Mouse (Mus musculus) inflammation-experienced regulatory T-cells, adult 16 weeks (primary cell): ENCODE measurements around the gene Cnp. TPM values are rescaled to one million over a fixed set of nuclear protein-coding genes. Genes with fewer than 3 reads are reported as not detected.

Experiments used
- polyA plus RNA-seq: library from polyadenylated mRNA; unstranded; fragments of 100-300 nt; shearing (Covaris generic); gene quantifications from one replicate; pipeline ENCODE4 v1.2.1, GENCODE M21; 2017

Cnp gene
- polyA plus RNA-seq: 453 TPM

GRCm38 (mm10) chr11:100574708-100575483, at the start of gene Cnp:
Cnp (plus strand) TSS chr11:100574904.

DNA sequence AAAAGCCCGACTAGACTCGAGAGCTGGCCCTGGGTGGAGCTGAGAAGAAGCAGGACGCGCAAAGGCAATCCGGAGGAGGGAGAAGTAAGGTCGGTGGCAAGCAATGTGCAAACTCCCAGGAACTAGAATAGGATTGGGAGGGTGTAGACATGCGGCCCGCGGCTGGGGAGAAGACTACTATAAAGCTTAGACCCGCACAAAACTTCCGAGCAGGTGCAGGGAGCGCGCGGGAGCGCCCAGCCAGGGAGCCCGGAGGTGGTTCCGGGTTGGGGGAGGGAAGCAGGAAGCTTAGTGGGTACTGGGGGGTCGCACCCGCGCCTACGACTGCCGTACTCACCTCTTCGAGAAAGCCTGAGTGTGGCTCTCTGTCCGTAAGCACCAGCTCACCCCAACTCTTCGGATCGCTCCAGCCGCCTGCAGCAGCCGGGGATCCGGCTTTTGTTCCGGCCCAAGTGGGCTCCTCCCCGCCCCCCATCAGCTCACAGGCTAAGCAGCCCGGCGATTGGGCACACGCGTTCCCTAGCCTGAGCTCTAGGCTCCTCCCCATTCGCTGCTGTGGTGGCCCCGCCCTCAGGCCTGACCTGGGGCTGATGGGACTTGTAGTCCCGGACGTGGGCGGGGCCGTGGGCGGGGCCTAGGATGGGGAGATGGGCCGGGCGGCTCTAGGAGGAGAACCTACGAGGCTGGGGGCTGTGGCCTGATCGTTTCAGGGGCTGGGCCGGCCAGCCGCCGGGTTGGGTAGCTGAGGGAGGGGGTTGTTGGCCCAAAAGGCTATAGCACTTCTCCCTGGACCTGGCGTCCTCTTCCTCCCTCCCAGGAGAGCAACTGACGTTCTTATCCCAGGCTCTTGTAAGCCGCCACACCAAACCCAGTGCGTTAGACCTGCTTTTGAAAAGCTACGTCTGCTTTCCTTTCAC, 47.0 kb upstream of the Cnp start, which contains the start of gene Acly:
Gene Acly (minus strand): TSS at position 543 of the 917 bp plus-strand sequence.

DNA sequence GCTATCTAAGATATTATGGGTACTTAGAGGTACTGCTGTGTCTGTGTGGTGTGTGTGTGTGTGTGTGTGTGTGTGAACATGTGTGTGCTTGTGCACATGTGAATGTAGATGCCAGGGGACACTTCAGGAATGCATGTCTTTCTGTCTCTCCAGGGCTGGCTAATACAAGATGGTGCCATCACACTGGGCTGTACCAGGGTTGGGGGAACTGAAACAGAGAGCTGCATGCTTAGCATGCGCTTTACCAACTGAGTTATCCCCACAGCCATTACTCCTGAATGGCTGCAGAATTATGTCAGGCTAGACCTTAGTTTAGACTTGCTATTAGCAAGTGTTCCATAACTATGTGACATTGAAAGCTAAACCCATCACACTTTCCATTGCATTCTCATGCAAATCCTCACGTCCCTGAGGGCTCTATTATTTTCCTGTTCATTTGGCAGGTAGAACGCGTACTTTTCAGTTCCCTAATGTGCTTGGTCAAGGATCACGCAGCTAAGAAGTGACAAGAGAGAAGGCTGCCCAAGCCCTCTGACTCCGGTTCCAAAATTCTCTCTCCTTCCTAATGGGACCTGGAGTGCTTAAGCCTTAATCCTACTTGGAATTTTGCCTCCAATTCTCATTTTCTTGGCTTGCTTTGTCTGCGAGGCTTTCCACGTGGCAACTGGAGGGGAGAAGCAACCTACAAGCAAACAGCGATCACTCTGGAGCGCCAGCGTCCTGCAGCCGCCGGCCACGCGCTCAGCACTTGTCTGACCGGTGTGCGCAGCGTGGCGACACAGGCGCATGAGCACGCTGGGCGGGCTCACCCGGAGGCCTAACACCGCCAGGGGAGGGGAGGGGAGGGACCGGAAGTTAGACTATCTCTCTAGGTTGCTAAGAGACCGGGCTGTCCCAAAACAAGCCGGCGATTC, 29.6 kb upstream of the Cnp start, which contains the start of gene Ttc25:
Gene Ttc25 (plus strand): TSS at position 776 of the 914 bp plus-strand sequence.

GRCm38 (mm10) chr11:100618761-100619484, 44.2 kb downstream of the Cnp start, which contains the start of gene Nkiras2:
Nkiras2 (plus strand) TSS chr11:100619244.

GRCm38 (mm10) chr11:100619982-100620381, 45.3 kb downstream of the Cnp start, which contains the start of gene Dnajc7:
Dnajc7 (minus strand) TSS chr11:100620168.

Other genes with a start within 250 kb of the Cnp start
- not detected for gene Gast, start 240.5 kb upstream of the Cnp start, polyA plus RNA-seq
- 5.4 TPM for gene Hap1, start 218.8 kb upstream of the Cnp start, polyA plus RNA-seq
- 2.9 TPM for gene Jup, start 177.1 kb upstream of the Cnp start, polyA plus RNA-seq
- gene P3h4, start 160.1 kb upstream of the Cnp start, polyA plus RNA-seq: not detected
- gene Fkbp10, start 159.2 kb upstream of the Cnp start, polyA plus RNA-seq: not detected
- 165 TPM for gene Nt5c3b, start 133.1 kb upstream of the Cnp start, polyA plus RNA-seq
- 0.99 TPM for gene Klhl10, start 133.0 kb upstream of the Cnp start, polyA plus RNA-seq
- 4.2 TPM for gene Klhl11, start 102.2 kb upstream of the Cnp start, polyA plus RNA-seq
- gene Acly, start 46.9 kb upstream of the Cnp start, polyA plus RNA-seq: 225 TPM
- 0.11 TPM for gene Ttc25, start 29.3 kb upstream of the Cnp start, polyA plus RNA-seq
- 29.7 TPM for gene Nkiras2, start 44.3 kb downstream of the Cnp start, polyA plus RNA-seq
- gene Dnajc7, start 45.3 kb downstream of the Cnp start, polyA plus RNA-seq: 688 TPM
- gene Zfp385c, start 117.6 kb downstream of the Cnp start, polyA plus RNA-seq: 0.76 TPM
- gene Dhx58, start 129.4 kb downstream of the Cnp start, polyA plus RNA-seq: 35.9 TPM
- gene Kat2a, start 137.6 kb downstream of the Cnp start, polyA plus RNA-seq: 49.6 TPM
- gene Hspb9, start 138.9 kb downstream of the Cnp start, polyA plus RNA-seq: not detected
- 37.4 TPM for gene Rab5c, start 163.3 kb downstream of the Cnp start, polyA plus RNA-seq
- gene Kcnh4, start 185.0 kb downstream of the Cnp start, polyA plus RNA-seq: 0.35 TPM
- not detected for gene Hcrt, start 188.0 kb downstream of the Cnp start, polyA plus RNA-seq
- 3.2 TPM for gene Ghdc, start 196.1 kb downstream of the Cnp start, polyA plus RNA-seq